Mouse (Mus musculus) heart, postnatal 0 days (tissue): ENCODE measurements around the gene Bend3. TPM values are rescaled to one million over a fixed set of nuclear protein-coding genes. Genes with fewer than 3 reads are reported as not detected.

Experiments used
- ATAC-seq: fragments of 200-750 bp; cut with Nextera tagmentation; 2 replicates; pipeline ENCODE4 v1.8.0; 2017; ENCODE audit warnings: low read depth, moderate number of reproducible peaks, moderate library complexity; ENCODE audit not compliant: insufficient read depth
- DNase-seq: peaks from one replicate; pipeline ENCODE4 v3.0.0-alpha.2; 2016; ENCODE audit warnings: low spot score
- H3K27ac ChIP-seq: fragments of 300-500 bp; sonication (generic); 2 replicates; pipeline ENCODE4 v1.5.1; 2014; ENCODE audit warnings: low read depth, mild to moderate bottlenecking
- H3K27me3 ChIP-seq: fragments of 300-500 bp; sonication (generic); 2 replicates; pipeline ENCODE4 v1.6.1; 2014; ENCODE audit warnings: low read length, mixed read lengths; ENCODE audit not compliant: control insufficient read depth, insufficient read depth
- H3K36me3 ChIP-seq: fragments of 300-500 bp; sonication (generic); replicated peaks from 2 replicates; pipeline ENCODE4 v1.6.1; 2014; ENCODE audit warnings: low read length, mixed read lengths; ENCODE audit not compliant: control insufficient read depth, insufficient read depth
- H3K4me1 ChIP-seq: fragments of 300-500 bp; sonication (generic); 2 replicates; pipeline ENCODE4 v1.6.1; 2014; ENCODE audit warnings: antibody characterized with exemption; ENCODE audit not compliant: control insufficient read depth, insufficient read depth
- H3K4me2 ChIP-seq: fragments of 300-500 bp; sonication (generic); 2 replicates; pipeline ENCODE4 v1.6.1; 2014; ENCODE audit warnings: low read depth, mild to moderate bottlenecking, low read length, moderate library complexity
- H3K4me3 ChIP-seq: fragments of 300-500 bp; sonication (generic); 2 replicates; pipeline ENCODE4 v1.5.1; 2014; ENCODE audit warnings: low read depth, low read length
- H3K9ac ChIP-seq: fragments of 300-500 bp; sonication (generic); replicated peaks from 2 replicates; pipeline ENCODE4 v1.6.1; 2014; ENCODE audit warnings: low read depth, low read length, mixed read lengths
- H3K9me3 ChIP-seq: fragments of 300-500 bp; sonication (generic); replicated peaks from 2 replicates; pipeline ENCODE4 v1.6.1; 2016; ENCODE audit warnings: low read length; ENCODE audit not compliant: control insufficient read depth
- CTCF ChIP-seq: IDR thresholded peaks from 2 replicates; pipeline ENCODE4 v1.5.1; 2016; ENCODE audit warnings: antibody characterized with exemption, control low read depth, low read depth
- EP300 ChIP-seq: IDR thresholded peaks from 2 replicates; pipeline ENCODE4 v1.6.1; 2016; ENCODE audit warnings: antibody characterized with exemption, low read depth
- WGBS: fragments of 180-500 bp; shearing (Covaris S2); extraction: QIAGEN DNeasy Blood & Tissue Kit; methylation state at CpG from one replicate; pipeline ENCODE4 v1.1.7; 2014; 5-methylcytosine and 5-hydroxymethylcytosine counted together
- polyA plus RNA-seq: library from polyadenylated mRNA; unstranded; fragments of >200 nt; fragmentation: Nextera tagmentation; extraction: Ambion mirVana; gene quantifications from 2 replicates; pipeline ENCODE4 v1.2.1, GENCODE M21; 2015
- total RNA-seq: library from RNA; depleted of rRNA; stranded (reverse); fragments of >200 nt; gene quantifications from 2 replicates; pipeline ENCODE4 v1.2.3, GENCODE M21; 2014; ENCODE audit warnings: low replicate concordance

The Bend3 gene
- total and polyA plus RNA-seq, 2 experiments from 2014 or later: 1.1 to 12.6 TPM

GRCm38 (mm10) chr10:43502599-43502998 is 24.0 kb downstream of the Bend3 start:
- no peak for ATAC-seq
- DNase-seq: no peak
- Histone ChIP-seq H3K27me3 (no peaks in the 10 kb centered on the region), H3K9me3 (no peaks in the 10 kb centered on the region), H3K27ac (no peak overlapping the region), H3K36me3 (peaks cover 17% of the 10 kb centered on the region), H3K4me2 (no peak overlapping the region), H3K4me1 (no peaks in the 10 kb centered on the region), H3K4me3 (no peak overlapping the region), H3K9ac (no peak overlapping the region)
- 96% methylated on average over 4 of the region's 4 CpGs for WGBS
- TF ChIP-seq EP300: no peak
- TF ChIP-seq CTCF: no peak

GRCm38 (mm10) chr10:43504291-43504690 is 25.7 kb downstream of the Bend3 start:
- Histone ChIP-seq H3K4me1 (no peaks in the 10 kb centered on the region), H3K27me3 (no peaks in the 10 kb centered on the region), H3K4me3 (no peak overlapping the region), H3K4me2 (no peak overlapping the region), H3K9ac (no peak overlapping the region), H3K36me3 (peaks cover 4% of the 10 kb centered on the region), H3K27ac (no peak overlapping the region), H3K9me3 (no peaks in the 10 kb centered on the region)
- no peak for DNase-seq
- WGBS: 71% methylated on average over 1 of the region's 1 CpGs
- TF ChIP-seq CTCF (no peak), EP300 (no peak)
- ATAC-seq: no peak

- H3K4me2 ChIP-seq: no peak overlapping the region
- peaks cover 24% of the 10 kb centered on the region for H3K36me3 ChIP-seq
- no peak overlapping the region for H3K27ac ChIP-seq
- ATAC-seq (no peak), DNase-seq (no peak)
- H3K4me1 ChIP-seq: no peaks in the 10 kb centered on the region
- no peak overlapping the region for H3K9ac ChIP-seq
- H3K27me3 ChIP-seq: no peaks in the 10 kb centered on the region
- 73% methylated on average over 4 of the region's 4 CpGs for WGBS
- no peak overlapping the region for H3K4me3 ChIP-seq
- TF ChIP-seq EP300 (no peak), CTCF (no peak)
- H3K9me3 ChIP-seq: no peaks in the 10 kb centered on the region
Observed at GRCm38 (mm10) chr10:43507051-43507450, 28.4 kb downstream of the Bend3 start.

GRCm38 (mm10) chr10:43509228-43509627 is 30.6 kb downstream of the Bend3 start:
- no peak for DNase-seq
- Histone ChIP-seq H3K4me2 (no peak overlapping the region), H3K9ac (no peak overlapping the region), H3K27me3 (no peaks in the 10 kb centered on the region), H3K27ac (no peak overlapping the region), H3K4me1 (no peaks in the 10 kb centered on the region), H3K4me3 (no peak overlapping the region), H3K9me3 (no peaks in the 10 kb centered on the region), H3K36me3 (peaks cover 34% of the 10 kb centered on the region)
- WGBS: 85% methylated on average over 7 of the region's 7 CpGs
- TF ChIP-seq EP300: no peak
- TF ChIP-seq CTCF: no peak
- no peak for ATAC-seq

- TF ChIP-seq EP300: no peak
- no peak for TF ChIP-seq CTCF
- peaks cover 10% of the 10 kb centered on the region; the same call in 1 of the 2 replicates for H3K4me1 ChIP-seq
- no peak overlapping the region for H3K9ac ChIP-seq
- ATAC-seq: no peak
- WGBS: 92% methylated on average over 10 of the region's 10 CpGs
- peaks cover 34% of the 10 kb centered on the region for H3K36me3 ChIP-seq
- no peaks in the 10 kb centered on the region for H3K27me3 ChIP-seq
- H3K9me3 ChIP-seq: no peaks in the 10 kb centered on the region
- no peak overlapping the region for H3K27ac ChIP-seq
- no peak for DNase-seq
- H3K4me3 ChIP-seq: no peak overlapping the region
- H3K4me2 ChIP-seq: no peak overlapping the region
Observed at GRCm38 (mm10) chr10:43512976-43513375, 34.3 kb downstream of the Bend3 start.

GRCm38 (mm10) chr10:43516992-43517660 is 38.5 kb downstream of the Bend3 start:
- Histone ChIP-seq H3K9me3 (no peaks in the 10 kb centered on the region), H3K27me3 (no peaks in the 10 kb centered on the region), H3K4me2 (no peak overlapping the region), H3K4me1 (peaks cover 13% of the 10 kb centered on the region; the same call in 1 of the 2 replicates), H3K4me3 (no peak overlapping the region), H3K27ac (peak overlapping the region; percentile 62), H3K36me3 (peaks cover 9% of the 10 kb centered on the region; the same call in 1 of the 2 replicates), H3K9ac (no peak overlapping the region)
- DNase-seq (no peak), ATAC-seq (no peak)
- WGBS: 66% methylated on average over 6 of the region's 6 CpGs
- TF ChIP-seq EP300 (no peak), CTCF (no peak)
